Mouse (Mus musculus): Measurements from ENCODE around the gene Fam193a. TPM values are rescaled to one million over a fixed set of nuclear protein-coding genes. Genes with fewer than 3 reads are reported as not detected.

The Fam193a gene
- total RNA-seq, 2 experiments from 2014 or later: 38.2 to 39.3 TPM

Other genes with a start within 250 kb of the Fam193a start
- gene Poln, start 200.5 kb upstream of the Fam193a start, total RNA-seq (2021): 1 to 10 TPM; 2.1 to 5.4 TPM
- gene Haus3, start 200.4 kb upstream of the Fam193a start, total RNA-seq (2021): 1 to 10 TPM; 6.9 to 7.4 TPM
- gene Mxd4, start 182.2 kb upstream of the Fam193a start, total RNA-seq (2021): 100 to 1,000 TPM; 109 to 119 TPM
- 1 to 10 TPM; 1.3 to 1.4 TPM for gene Zfyve28, start 81.5 kb upstream of the Fam193a start, total RNA-seq (2021)
- gene Cfap99, start 81.3 kb upstream of the Fam193a start, total RNA-seq (2021): not detected
- gene Rnf4, start 33.6 kb upstream of the Fam193a start, total RNA-seq (2021): 10 to 100 TPM; 57.1 to 62.6 TPM
- 1 to 10 TPM; 7.8 to 9.1 TPM for gene Tnip2, start 144.1 kb downstream of the Fam193a start, total RNA-seq (2021)
- gene Sh3bp2, start 155.9 kb downstream of the Fam193a start, total RNA-seq (2021): 1 to 10 TPM; 3.6 to 6.7 TPM
- gene Add1, start 203.7 kb downstream of the Fam193a start, total RNA-seq (2021): 100 to 1,000 TPM; 187 to 196 TPM

All from heart, postnatal 10 days (tissue).